Mouse (Mus musculus) skeletal muscle tissue, adult 2 months (tissue): ENCODE results near the gene Drg2.

Experiments used
- DNase-seq: peaks from one replicate; pipeline ENCODE4 v3.0.0-alpha.2; 2012; ENCODE audit warnings: low read depth, low spot score

Gene Drg2

DNA sequence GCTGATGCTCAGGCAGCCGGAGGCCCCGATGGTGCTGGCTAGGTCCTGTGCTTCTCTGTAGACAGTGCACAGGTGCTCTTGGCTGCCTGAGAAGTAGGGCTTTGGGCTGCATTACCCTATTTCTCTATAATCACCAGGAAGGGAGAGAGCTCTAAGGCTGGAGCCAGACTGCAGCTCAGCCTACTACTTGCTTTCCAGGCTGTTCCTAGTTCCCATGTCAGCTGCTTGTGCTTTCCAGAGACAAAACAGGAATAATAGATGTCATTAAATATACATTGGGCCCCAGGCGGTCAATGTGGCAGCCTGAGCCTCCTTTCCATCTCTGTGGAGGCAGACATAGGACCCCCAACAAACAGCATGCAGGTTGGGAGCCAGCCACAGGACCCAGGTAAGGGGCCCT is 14.6 kb downstream of the Drg2 start, which contains the start of gene Myo15:
TSS of gene Myo15 (plus strand) at position 301 of the 400 bp plus-strand sequence.
- DNase-seq, result no peak

DNA sequence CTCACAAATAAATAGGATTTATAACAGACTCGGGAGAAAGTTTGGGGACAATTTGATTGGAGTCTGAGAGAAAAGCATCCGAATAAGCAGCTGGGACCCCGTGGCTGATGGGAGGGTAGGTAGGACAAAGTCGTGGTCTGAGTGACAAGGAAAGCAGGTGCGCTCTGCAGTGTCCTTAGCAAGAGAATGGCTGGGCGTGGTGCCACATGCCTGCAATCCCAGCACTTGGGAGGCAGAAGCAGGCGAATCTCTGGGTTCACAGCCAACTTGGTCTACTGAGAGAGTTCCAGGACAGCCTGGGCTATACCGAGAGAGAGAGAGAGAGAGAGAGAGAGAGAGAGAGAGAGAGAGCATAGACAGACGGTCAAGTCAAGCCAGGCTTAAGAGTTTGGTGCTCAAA is 16.4 kb downstream of the Drg2 start:
- DNase-seq, result no peak

DNA sequence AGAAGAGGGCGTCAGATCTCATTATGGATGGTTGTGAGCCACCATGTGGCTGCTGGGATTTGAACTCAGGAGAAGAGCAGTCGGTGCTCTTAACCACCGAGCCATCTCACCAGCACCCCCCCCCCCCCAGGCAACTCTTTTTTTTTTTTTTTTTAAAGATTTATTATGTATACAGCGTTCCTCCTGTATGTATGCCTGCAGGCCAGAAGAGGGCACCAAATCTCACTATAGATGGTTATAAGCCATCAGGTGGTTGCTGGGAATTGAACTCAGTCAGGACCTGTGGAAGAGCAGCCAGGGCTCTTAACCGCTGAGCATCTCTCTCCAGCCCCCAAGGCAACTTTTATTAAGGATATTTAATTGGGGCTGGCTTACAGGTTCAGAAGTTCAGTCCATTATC is 20.1 kb downstream of the Drg2 start:
- DNase-seq, result no peak

DNA sequence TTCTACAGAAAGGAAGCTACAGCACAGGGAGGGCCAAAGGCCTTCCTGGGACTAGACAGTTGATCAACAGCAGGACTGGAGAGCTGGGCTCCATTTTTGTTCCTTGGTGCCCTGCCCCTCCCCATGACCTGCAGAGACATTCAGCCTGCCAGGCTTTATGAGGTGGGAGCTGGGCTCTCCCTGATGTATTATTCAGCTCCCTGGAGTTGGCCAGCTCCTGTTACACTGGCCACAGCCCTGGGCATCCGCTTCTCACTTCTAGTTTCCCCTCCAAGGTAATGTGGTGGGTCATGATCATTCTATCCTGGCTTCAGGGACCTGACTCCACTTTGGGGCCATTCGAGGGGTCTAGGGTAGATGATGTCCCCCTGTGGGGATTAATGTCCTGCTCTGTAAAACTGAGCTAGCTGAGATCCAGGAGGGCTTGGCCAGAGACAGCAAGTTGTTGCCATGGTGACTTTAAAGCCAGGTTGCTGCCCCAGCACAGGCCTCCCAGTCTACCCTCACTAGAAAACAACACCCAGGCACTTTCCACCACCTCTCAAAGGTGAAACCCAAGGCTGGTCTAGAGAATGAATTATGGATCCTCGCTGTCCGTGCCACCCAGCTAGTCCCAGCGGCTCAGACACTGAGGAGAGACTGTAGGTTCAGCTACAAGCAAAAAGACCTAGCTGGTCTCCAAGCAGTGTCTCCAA is 21.4 kb downstream of the Drg2 start:
- no peak for DNase-seq

DNA sequence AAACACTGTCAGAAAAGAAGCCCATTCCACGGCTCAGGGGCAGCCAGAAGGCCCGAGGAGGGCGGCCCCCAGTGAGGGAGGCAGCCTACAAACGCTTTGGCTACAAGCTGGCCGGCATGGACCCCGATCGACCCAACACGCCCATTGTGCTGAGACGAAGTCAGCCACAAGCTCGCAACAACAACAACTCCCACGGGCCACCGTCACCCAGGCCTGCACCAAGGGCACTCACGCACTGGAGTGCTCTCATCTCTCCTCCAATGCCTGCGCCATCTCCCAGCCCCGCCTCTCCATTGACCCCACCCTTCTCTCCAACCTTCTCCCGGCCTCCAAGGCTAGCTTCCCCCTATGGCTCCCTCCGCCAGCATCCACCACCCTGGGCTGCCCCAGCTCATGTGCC is 23.7 kb downstream of the Drg2 start:
- DNase-seq, result no peak

DNA sequence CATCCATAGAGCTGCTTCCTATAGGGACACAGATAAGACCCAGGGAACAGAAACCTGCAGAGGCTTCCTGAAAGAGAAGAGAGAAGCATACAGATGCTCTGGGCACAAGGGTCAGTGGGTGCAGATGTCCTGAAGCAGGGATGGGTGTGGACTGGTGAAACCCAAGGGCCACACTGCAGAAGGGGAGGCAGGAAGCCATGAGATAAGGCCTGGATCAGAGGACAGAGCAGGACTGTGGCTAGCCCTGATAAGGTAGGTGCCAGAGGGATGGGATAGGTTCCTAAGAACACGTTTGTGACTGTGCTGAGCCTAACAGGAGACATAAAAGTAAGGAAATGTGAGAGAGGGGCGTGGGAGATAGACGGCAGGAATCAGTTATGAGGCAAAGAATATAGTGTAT is 31.9 kb downstream of the Drg2 start:
- DNase-seq, result no peak

DNA sequence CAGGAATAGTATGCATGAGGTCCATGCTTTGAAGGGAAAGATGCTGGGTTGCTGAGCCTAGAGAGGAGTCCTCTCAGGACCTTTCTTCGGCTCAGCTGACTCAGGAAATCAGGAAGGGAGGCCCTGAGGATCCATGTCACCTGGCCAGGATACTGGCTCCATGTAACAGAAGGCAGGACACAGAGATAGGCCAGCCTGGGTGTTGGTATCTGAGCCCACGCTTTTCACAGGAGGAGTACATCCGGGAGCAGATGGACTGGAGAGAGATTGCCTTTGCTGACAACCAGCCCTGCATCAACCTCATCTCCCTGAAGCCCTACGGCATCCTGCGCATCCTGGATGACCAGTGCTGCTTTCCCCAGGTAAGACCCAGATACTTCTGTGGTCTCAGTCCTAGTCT is 38.3 kb downstream of the Drg2 start:
- no peak for DNase-seq

DNA sequence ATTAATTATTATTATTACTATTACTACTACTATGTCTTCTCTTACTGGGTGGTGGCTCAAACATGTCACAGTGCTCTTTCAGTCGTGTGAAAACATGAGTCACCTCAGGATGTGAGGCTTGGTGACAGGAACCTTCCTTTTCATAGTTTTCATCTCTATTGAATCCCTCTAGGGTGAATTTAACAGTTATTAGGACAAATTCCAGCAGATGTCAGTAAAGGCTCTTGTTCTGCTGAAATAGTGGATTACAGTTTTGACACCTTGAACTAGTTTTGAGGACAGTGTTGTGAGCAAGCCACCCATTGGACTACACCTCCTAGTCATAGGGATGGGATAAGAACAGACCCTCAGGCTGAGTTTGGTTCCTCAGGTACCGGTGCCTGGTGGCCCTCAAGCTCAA is 41.3 kb downstream of the Drg2 start:
- DNase-seq, result no peak

DNA sequence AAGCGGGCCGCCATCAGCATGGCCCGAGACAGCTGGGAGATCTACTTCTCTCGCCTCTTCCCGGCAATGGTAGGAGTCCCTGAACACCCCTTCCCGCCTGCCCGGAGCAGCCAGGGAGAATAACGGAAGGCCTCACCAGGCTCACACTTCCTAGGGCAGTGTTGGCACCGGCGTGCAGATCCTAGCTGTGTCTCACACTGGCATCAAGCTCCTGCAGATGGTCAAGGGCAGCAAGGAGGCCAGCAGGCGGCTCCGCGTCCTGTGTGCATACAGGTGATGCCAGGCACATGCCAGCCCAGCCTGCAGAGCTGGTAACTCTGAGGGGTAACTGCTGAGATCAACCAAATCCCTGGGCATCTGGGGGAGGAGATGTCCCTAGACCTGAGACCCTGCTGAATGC is 52.9 kb downstream of the Drg2 start:
- DNase-seq, result no peak

DNA sequence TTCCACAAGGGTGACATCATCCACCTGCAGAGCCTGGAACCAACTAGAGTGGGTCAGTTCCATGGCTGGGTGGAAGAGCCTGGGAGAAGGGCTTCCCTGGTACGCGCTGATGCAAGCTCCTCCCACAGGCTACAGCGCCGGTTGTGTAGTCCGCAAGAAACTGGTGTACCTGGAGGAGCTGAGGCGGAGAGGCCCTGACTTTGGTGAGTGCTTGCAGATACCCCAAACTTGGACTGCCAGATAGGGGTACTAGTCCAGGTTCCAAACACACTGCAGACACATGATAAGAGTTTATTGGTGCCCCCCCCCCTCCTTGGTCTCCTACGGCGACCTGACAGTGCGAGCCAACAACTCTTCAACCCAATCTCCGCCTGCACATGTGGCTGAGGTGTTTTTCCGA is 54.6 kb downstream of the Drg2 start:
- no peak for DNase-seq

DNA sequence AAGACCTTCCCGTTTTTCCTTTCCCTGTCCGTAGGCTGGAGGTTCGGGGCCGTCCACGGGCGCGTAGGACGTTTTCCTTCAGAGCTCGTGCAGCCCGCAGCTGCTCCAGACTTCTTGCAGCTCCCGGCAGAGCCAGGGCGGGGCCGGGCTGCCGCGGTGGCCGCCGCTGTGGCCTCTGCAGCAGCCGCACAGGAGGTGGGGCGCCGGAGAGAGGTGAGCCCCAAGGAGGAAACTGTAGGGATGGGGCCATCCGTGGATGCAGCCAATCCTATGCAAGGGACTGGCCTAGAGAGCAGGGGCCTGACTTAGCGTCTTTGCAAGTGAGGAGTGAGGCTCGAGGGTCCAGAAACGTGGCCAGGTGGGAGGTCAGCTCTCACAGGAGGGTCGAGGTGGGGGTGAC is 55.1 kb downstream of the Drg2 start:
- DNase-seq, result no peak

DNA sequence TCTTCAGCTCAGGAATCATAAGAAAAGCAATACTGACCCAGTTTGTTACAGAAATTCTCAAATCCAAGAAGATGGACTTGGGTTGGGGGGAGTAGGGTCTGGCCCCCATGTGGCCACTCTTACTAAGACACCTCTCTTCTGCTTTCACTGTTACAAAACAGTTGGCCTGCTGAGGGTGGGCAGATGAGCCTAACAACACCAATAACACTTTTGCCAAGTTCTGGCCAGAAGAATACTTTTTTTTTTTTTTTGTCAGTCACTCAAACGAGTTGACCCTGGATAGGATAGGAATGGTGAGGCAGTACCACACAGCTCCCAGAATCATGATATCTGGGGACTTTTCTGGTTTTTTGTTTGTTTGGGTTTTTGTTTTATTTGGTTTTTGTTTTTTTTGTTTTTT is 57.5 kb downstream of the Drg2 start:
- DNase-seq, result no peak

DNA sequence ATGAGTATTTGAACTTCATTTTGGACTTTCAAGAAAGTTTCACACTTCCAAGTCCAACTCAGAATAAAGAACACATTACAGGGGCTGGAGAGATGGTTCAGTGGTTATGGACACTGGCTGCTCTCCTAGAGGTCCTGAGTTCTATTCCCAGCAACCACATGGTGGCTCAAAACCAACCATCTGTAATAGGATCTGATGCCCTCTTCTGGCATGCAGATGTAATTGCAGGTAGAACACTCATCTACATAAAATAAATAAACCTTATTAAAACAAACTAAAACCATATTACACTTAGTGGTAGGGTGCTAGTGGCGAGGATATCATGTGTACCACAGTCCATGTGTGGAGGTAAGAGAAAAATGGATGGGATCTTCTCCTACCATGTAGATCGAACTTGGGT is 58.1 kb downstream of the Drg2 start:
- DNase-seq, result no peak

DNA sequence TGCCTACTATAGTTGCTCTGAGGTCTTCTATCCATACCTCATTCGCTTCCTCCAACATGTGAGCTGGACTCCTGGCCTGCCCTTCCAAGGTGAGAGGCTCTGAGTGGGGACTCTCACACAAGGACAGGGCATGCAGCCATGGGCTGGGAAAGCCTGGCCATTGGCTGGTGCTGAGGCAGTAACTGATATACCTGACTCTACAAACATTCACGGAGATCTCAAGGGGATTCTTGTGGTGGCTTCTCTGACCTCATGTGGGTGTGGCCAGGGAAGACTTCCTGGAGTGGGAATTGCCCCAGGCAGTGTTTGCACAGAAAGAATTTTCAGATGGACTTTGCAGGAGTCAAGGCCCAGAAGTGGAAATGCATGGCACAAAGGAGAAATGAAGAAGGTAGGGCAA is 60.5 kb downstream of the Drg2 start:
- DNase-seq, result no peak

DNA sequence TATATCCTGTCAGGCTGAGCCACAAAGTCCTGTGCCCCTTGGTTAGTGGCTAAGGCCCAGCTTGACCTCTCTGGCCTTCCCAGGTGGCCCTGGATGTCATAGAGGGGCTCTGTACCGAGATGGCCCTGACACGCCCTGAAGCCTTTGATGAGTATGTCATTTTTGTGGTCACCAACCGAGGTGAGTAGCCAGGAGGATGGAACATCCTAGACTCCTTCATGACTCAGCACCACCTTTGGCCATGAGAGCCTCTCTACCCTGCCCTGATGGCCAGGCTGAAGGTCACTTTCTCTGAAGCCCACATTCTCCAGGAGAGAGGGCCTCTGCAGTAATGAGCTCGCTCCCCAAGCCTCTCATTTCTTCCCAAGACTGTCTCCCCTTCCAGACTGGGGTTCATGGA is 63.9 kb downstream of the Drg2 start:
- no peak for DNase-seq
